Mouse (Mus musculus): ENCODE data around the gene Hoxc8. TPM values are rescaled to one million over a fixed set of nuclear protein-coding genes. Genes with fewer than 3 reads are reported as not detected.

The Hoxc8 gene
- total RNA-seq, 1 experiment from 2014 or later: 26.7 TPM

GRCm38 (mm10) chr15:102965003-102965891, 25.2 kb upstream of the Hoxc8 start:
- no peak for DNase-seq

GRCm38 (mm10) chr15:102965892-102966775, 24.3 kb upstream of the Hoxc8 start:
- DNase-seq: peak; percentile 89

GRCm38 (mm10) chr15:102966776-102967311, 23.6 kb upstream of the Hoxc8 start, which contains the start of gene Hoxc10:
Hoxc10 (plus strand) TSS chr15:102966796.
- DNase-seq: no peak

DNA sequence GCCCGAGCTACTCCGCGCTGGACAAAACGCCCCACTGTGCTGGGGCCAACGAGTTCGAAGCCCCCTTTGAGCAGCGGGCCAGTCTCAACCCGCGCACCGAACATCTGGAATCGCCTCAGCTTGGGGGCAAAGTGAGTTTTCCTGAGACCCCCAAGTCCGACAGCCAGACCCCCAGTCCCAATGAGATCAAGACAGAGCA, 23.2 kb upstream of the Hoxc8 start, which contains the start of gene Hoxc5:
Gene Hoxc5 (plus strand): TSS at position 132 of the 199 bp plus-strand sequence.
- DNase-seq: no peak

DNA sequence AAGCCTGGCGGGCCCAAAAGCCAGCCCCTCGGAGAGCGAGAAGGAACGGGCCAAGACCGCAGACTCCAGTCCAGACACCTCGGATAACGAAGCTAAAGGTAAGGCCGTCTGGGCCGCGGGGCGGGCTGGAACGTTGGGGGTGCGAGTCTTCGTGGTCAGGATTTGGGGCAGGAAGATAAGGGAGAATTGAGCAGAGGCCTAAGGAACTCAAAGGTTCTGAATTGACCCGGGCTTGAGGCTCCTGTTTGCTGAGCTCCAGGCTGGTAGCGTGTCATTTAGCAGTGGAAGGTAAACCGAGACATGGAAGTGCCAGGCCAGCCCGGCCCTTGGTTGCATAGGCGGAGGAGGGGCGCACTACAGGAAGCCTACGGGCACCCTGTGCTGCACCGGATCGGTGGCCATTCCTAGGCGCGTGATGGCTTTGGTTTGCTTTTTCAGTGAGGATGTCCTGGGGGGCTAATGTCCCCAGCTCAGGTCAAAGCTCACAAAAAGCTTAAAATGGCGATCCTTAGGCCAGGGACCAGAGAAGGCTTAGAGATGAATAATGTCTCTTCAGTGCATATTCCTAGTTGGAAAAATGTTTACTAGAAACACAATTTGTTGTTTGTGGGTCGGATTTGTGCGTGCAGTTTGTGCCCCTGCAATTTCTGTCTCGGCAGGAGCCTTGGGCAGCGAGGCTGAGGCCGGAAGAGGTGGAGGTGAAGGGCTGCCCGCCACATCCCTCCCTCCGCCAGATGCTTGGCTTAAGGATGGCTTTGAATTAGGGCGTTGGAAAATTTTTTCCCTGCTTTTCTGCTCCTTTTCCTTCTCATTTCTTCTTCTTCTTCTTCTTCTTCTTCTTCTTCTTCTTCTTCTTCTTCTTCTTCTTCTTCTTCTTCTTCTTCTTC, 22.7 kb upstream of the Hoxc8 start:
- no peak for DNase-seq

GRCm38 (mm10) chr15:102969296-102969695, 21.1 kb upstream of the Hoxc8 start:
- no peak for DNase-seq

DNA sequence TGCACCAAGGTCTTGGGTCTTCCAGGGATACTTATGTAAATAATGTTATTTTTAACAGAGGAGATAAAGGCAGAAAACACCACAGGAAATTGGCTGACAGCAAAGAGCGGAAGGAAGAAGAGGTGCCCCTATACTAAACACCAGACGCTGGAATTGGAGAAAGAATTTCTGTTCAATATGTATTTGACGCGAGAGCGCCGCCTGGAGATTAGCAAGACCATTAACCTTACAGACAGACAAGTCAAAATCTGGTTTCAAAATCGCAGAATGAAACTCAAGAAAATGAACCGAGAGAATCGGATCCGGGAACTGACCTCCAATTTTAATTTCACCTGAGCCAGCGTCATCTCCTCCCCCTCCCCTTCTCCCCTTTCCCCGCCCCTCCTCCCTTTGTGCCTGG, 19.7 kb upstream of the Hoxc8 start:
- DNase-seq: no peak

- DNase-seq: no peak
These were observed 18.2 kb upstream of the Hoxc8 start for GRCm38 (mm10) chr15:102972254-102972653.

- no peak for DNase-seq
These were observed 17.7 kb upstream of the Hoxc8 start for GRCm38 (mm10) chr15:102972753-102973152.

- no peak for DNase-seq
These were observed 15.4 kb upstream of the Hoxc8 start for GRCm38 (mm10) chr15:102975034-102975433.

DNA sequence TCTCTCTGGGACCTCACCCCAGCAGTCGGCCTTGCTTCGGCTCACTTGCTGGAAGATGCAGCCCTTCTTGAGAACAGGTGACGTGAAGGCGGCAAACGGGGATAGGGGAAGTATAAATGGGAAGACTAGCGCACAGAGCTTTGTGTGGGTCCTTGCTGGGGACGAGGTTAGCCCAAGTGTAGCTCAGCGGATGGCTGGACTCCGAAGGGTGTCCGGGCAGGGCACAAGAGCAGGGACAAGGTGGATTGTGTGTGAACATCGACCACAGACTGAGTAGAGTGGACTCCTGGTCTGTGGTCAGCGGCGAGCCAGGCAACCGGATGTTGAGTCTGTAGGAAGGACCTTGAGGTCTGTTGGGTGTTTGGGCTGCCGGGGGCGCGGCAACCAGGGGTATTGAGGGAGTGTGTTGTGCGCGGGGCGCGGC, 14.7 kb upstream of the Hoxc8 start:
- DNase-seq: no peak

GRCm38 (mm10) chr15:102976171-102976570, 14.2 kb upstream of the Hoxc8 start, which contains the start of gene Hoxc9:
Hoxc9 (plus strand) TSS chr15:102976439.
- DNase-seq: no peak

- no peak for DNase-seq
These were observed 13.6 kb upstream of the Hoxc8 start for GRCm38 (mm10) chr15:102976631-102977422.

- no peak for DNase-seq
These were observed 12.9 kb upstream of the Hoxc8 start for GRCm38 (mm10) chr15:102977423-102977974.

DNA sequence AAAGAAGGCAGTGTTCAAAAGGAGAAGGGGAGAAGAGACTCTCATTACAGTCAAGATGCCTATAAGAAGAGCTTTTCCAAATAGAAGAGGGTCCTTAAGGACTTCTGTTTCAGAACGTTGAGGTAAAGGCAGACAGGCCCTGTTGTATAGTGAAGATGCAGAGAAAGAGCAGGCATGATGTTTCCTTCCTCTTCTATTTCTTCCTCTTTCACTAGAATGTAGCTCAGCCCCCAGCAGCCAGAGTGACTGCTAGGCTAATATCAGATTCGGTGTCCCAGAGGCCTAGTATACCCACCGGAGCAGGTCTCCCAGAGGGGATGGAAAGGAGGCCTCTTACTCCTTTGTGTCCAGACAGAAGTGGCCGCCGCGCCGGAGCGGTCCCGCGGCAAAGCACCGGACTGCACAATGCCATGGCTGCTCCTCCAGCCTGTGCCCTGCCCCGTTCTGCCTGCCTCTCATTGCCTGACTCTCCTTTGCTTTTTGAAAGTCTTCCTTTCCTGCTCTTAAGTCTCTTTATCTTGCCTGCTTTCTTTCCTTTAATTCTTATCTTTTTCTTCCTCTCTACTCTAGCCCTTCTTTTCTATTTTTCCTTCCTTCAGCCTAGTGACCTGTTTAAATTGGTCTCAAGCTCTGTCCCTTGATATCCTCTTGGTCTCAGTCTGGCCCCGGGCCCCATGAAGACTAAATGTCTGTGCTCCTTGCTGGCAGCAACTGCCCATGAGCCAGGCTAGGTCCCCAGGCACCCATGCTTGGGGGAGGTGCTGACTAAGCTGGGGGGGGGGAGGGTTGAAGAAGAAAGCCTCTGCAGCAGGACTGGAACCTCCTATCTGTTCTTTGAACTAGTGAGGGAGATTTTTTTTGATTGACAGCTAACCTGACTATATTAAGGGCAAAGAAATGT, 11.5 kb upstream of the Hoxc8 start:
- no peak for DNase-seq

DNA sequence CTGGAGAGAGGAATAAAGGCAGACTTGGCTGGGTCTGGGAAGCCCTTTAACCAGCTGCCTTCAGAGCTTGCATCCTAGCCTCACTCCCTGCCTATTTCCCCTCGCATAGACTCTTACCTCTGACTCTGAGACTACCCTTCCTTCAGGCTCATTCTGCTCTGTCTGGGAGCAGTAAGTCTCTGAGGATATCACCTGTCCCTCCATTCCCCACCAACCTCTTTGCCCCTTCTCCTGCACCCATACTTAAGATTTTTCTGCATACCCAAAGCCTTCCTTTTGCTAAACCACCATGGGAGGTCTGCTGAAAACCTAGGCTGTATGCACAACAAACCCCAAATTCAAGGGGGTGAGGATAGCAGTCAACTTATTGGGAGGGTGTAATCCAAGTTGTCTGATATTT, 10.5 kb upstream of the Hoxc8 start:
- no peak for DNase-seq

DNA sequence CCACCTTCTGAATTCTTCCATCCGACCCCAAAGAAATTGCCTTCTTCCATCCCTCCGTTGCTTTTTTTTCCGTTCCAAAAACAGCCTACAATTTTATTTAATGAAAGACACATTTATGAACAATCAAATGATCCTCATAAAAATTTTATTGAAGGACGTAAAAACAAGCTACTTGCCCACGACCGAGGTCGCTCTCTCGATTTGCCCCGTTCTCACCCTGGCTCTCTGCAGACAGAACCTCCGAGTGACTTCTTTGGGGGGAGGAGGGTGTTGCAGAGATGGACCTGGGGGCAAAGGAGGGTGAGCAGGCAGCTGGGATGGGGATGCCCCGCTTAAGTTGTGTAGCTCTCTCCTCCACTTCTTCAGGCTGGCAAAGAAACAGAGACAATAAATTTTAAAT, 10.1 kb upstream of the Hoxc8 start:
- DNase-seq: no peak

DNA sequence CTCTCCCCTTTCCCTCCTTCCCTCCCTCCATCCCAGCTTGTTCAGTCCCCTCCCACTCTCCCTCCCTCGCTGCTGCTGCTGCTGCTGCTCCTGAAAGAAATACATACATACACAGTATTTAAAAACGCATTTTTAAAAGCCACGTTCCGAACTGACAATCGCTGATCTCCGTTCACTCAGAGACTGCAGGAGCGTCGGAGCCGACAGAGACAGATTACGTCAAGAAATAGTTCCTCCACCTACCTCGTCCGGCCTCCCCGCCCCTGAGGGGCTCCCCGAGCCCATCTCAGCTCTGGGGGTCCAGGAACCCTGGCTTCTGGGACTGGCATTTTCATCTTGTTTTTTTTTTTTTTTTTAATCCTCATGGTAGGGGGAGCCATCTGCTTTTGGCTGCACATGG, 9.5 kb upstream of the Hoxc8 start:
- no peak for DNase-seq

Data from adrenal gland, postnatal 25 days (tissue).